Mouse (Mus musculus): ENCODE data around the gene Wnt16. TPM values are rescaled to one million over a fixed set of nuclear protein-coding genes. Genes with fewer than 3 reads are reported as not detected.

The Wnt16 gene
- polyA plus RNA-seq, 1 experiment = 0.67 TPM

- TF ChIP-seq POLR2A (IDR thresholded peaks at IDR 0.05; ENCODE audit: extremely low read depth, insufficient read depth, low read length) = no peak
- TF ChIP-seq CTCF (IDR thresholded peaks at IDR 0.05; ENCODE audit: extremely low read depth, insufficient read depth, low read length) = no peak
- Histone ChIP-seq H3K4me3 (ENCODE audit: insufficient read depth, low read length) (no peak overlapping the region), H3K4me1 (ENCODE audit: control insufficient read depth, insufficient read depth, low read length) (no peaks in the 10 kb centered on the region), H3K27ac (ENCODE audit: insufficient read depth, low read length) (no peak overlapping the region)
Measured at GRCm38 (mm10) chr6:22269840-22270521, 18.0 kb upstream of the Wnt16 start.

GRCm38 (mm10) chr6:22277941-22278340 lies 10.1 kb upstream of the Wnt16 start:
- no peak overlapping the region for H3K27ac ChIP-seq (ENCODE audit: insufficient read depth, low read length)
- no peaks in the 10 kb centered on the region for H3K4me1 ChIP-seq (ENCODE audit: control insufficient read depth, insufficient read depth, low read length)
- TF ChIP-seq POLR2A (IDR thresholded peaks at IDR 0.05; ENCODE audit: extremely low read depth, insufficient read depth, low read length) (no peak), CTCF (IDR thresholded peaks at IDR 0.05; ENCODE audit: extremely low read depth, insufficient read depth, low read length) (no peak)
- no peak overlapping the region for H3K4me3 ChIP-seq (ENCODE audit: insufficient read depth, low read length)

- Histone ChIP-seq H3K27ac (ENCODE audit: insufficient read depth, low read length) (no peak overlapping the region), H3K4me1 (ENCODE audit: control insufficient read depth, insufficient read depth, low read length) (no peaks in the 10 kb centered on the region), H3K4me3 (ENCODE audit: insufficient read depth, low read length) (no peak overlapping the region)
- TF ChIP-seq POLR2A (IDR thresholded peaks at IDR 0.05; ENCODE audit: extremely low read depth, insufficient read depth, low read length) (no peak), CTCF (IDR thresholded peaks at IDR 0.05; ENCODE audit: extremely low read depth, insufficient read depth, low read length) (no peak)
Measured at GRCm38 (mm10) chr6:22280217-22280861, 7.7 kb upstream of the Wnt16 start.

DNA sequence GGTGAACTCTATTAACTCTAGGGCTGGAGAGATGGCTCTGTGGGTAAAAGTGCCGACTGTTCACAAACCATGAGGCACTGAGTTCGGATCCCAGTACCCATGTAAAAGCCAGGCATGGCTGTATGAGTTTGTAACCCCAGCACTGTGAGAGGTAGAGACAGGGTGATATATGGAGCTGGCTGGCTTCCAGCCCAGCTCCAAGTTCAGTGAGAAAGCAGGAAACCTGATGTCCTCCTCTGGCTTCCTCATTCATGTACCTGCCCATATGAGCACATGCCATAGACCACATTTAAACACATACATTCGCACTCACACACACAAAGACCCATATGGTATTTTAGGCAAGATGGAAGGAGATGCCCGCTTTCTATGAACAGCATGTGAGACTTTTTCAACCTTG lies 5.6 kb upstream of the Wnt16 start:
- Histone ChIP-seq H3K4me1 (ENCODE audit: control insufficient read depth, insufficient read depth, low read length) (no peaks in the 10 kb centered on the region), H3K4me3 (ENCODE audit: insufficient read depth, low read length) (no peak overlapping the region), H3K27ac (ENCODE audit: insufficient read depth, low read length) (no peak overlapping the region)
- TF ChIP-seq CTCF (IDR thresholded peaks at IDR 0.05; ENCODE audit: extremely low read depth, insufficient read depth, low read length) (no peak), POLR2A (IDR thresholded peaks at IDR 0.05; ENCODE audit: extremely low read depth, insufficient read depth, low read length) (no peak)

- Histone ChIP-seq H3K27ac (ENCODE audit: insufficient read depth, low read length) (no peak overlapping the region), H3K4me3 (ENCODE audit: insufficient read depth, low read length) (peak overlapping the region; percentile 28; the same call in 1 of the 2 replicates), H3K4me1 (ENCODE audit: control insufficient read depth, insufficient read depth, low read length) (0 out of 2 replicates have a peak, but pooled peaks cover 1% of the 10 kb centered on the region)
- TF ChIP-seq CTCF (IDR thresholded peaks at IDR 0.05; ENCODE audit: extremely low read depth, insufficient read depth, low read length) = no peak
- no peak for TF ChIP-seq POLR2A (IDR thresholded peaks at IDR 0.05; ENCODE audit: extremely low read depth, insufficient read depth, low read length)
Measured at GRCm38 (mm10) chr6:22288737-22289460, 872 bp downstream of the Wnt16 start.

- TF ChIP-seq CTCF (IDR thresholded peaks at IDR 0.05; ENCODE audit: extremely low read depth, insufficient read depth, low read length) (no peak), POLR2A (IDR thresholded peaks at IDR 0.05; ENCODE audit: extremely low read depth, insufficient read depth, low read length) (no peak)
- Histone ChIP-seq H3K4me1 (ENCODE audit: control insufficient read depth, insufficient read depth, low read length) (0 out of 2 replicates have a peak, but pooled peaks cover 1% of the 10 kb centered on the region), H3K4me3 (ENCODE audit: insufficient read depth, low read length) (0 out of 2 replicates have a peak overlapping the region, but pooled peaks have one; percentile 28), H3K27ac (ENCODE audit: insufficient read depth, low read length) (no peak overlapping the region)
Measured at GRCm38 (mm10) chr6:22289461-22290021, 1.5 kb downstream of the Wnt16 start.

DNA sequence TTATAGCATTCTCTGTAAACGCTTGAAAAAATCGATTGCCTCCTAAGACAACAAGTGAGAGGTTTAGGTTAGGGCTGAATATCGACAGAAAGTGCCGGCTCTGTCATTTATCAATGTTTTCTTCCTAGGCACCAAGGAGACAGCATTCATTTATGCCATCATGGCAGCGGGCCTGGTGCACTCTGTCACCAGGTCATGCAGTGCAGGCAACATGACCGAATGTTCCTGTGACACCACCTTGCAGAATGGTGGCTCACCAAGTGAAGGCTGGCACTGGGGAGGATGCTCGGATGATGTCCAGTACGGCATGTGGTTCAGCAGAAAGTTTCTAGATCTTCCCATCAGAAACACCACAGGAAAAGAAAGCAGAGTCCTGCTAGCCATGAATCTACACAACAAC lies 2.8 kb downstream of the Wnt16 start:
- Histone ChIP-seq H3K27ac (ENCODE audit: insufficient read depth, low read length) (no peak overlapping the region), H3K4me1 (ENCODE audit: control insufficient read depth, insufficient read depth, low read length) (0 out of 2 replicates have a peak, but pooled peaks cover 1% of the 10 kb centered on the region), H3K4me3 (ENCODE audit: insufficient read depth, low read length) (no peak overlapping the region)
- TF ChIP-seq POLR2A (IDR thresholded peaks at IDR 0.05; ENCODE audit: extremely low read depth, insufficient read depth, low read length) (no peak), CTCF (IDR thresholded peaks at IDR 0.05; ENCODE audit: extremely low read depth, insufficient read depth, low read length) (no peak)

GRCm38 (mm10) chr6:22292056-22292455 lies 4.0 kb downstream of the Wnt16 start:
- no peak for TF ChIP-seq CTCF (IDR thresholded peaks at IDR 0.05; ENCODE audit: extremely low read depth, insufficient read depth, low read length)
- TF ChIP-seq POLR2A (IDR thresholded peaks at IDR 0.05; ENCODE audit: extremely low read depth, insufficient read depth, low read length) = no peak

GRCm38 (mm10) chr6:22293922-22294321 lies 5.9 kb downstream of the Wnt16 start:
- Histone ChIP-seq H3K27ac (ENCODE audit: insufficient read depth, low read length) (no peak overlapping the region), H3K4me3 (ENCODE audit: insufficient read depth, low read length) (no peak overlapping the region), H3K4me1 (ENCODE audit: control insufficient read depth, insufficient read depth, low read length) (no peaks in the 10 kb centered on the region)
- no peak for TF ChIP-seq POLR2A (IDR thresholded peaks at IDR 0.05; ENCODE audit: extremely low read depth, insufficient read depth, low read length)
- TF ChIP-seq CTCF (IDR thresholded peaks at IDR 0.05; ENCODE audit: extremely low read depth, insufficient read depth, low read length) = no peak

More at GRCm38 (mm10) chr6:22292056-22292455, 4.0 kb downstream of the Wnt16 start:
- Histone ChIP-seq H3K27ac (ENCODE audit: insufficient read depth, low read length) (no peak overlapping the region), H3K4me1 (ENCODE audit: control insufficient read depth, insufficient read depth, low read length) (0 out of 2 replicates have a peak, but pooled peaks cover 1% of the 10 kb centered on the region), H3K4me3 (ENCODE audit: insufficient read depth, low read length) (no peak overlapping the region)
